Mouse (Mus musculus) neural tube, embryonic 10.5 days (tissue): ENCODE data around the gene Pak6.
"Not testable (repeated sequence)": the region's sequence is repeated elsewhere in the genome, so short reads cannot be mapped to it uniquely, and the experiment has no call there.

Source experiments
- DNase-seq: peaks from one replicate; pipeline ENCODE4 v3.0.0-alpha.2; 2017; ENCODE audit warnings: low spot score; ENCODE audit errors: extremely low spot score

The Pak6 gene

GRCm38 (mm10) chr2:118662902-118663803, at the start of gene Pak6:
Gene Pak6, plus strand, starts transcription at chr2:118663303.
- DNase-seq = no peak

- no peak for DNase-seq
Observed at GRCm38 (mm10) chr2:118618013-118618412, 45.1 kb upstream of the Pak6 start.

GRCm38 (mm10) chr2:118620101-118620500, 43.0 kb upstream of the Pak6 start:
- DNase-seq = no peak

GRCm38 (mm10) chr2:118620608-118621007, 42.5 kb upstream of the Pak6 start:
- no peak for DNase-seq

GRCm38 (mm10) chr2:118629276-118629675, 33.8 kb upstream of the Pak6 start:
- no peak for DNase-seq

GRCm38 (mm10) chr2:118633441-118633840, 29.7 kb upstream of the Pak6 start:
- no peak for DNase-seq

GRCm38 (mm10) chr2:118637258-118637657, 25.8 kb upstream of the Pak6 start:
- DNase-seq = no peak

GRCm38 (mm10) chr2:118637888-118638526, 25.1 kb upstream of the Pak6 start:
- DNase-seq = peak; percentile 80

GRCm38 (mm10) chr2:118638686-118639085, 24.4 kb upstream of the Pak6 start:
- no peak for DNase-seq

GRCm38 (mm10) chr2:118641147-118641546, 22.0 kb upstream of the Pak6 start:
- DNase-seq = no peak

- no peak for DNase-seq
Observed at GRCm38 (mm10) chr2:118642431-118642830, 20.7 kb upstream of the Pak6 start.

- DNase-seq = no peak
Observed at GRCm38 (mm10) chr2:118642942-118643341, 20.2 kb upstream of the Pak6 start.

- DNase-seq = no peak
Observed at GRCm38 (mm10) chr2:118646665-118647064, 16.4 kb upstream of the Pak6 start.

- DNase-seq = not testable (repeated sequence)
Observed at GRCm38 (mm10) chr2:118650697-118651096, 12.4 kb upstream of the Pak6 start.

- no peak for DNase-seq
Observed at GRCm38 (mm10) chr2:118656688-118657281, 6.3 kb upstream of the Pak6 start.

GRCm38 (mm10) chr2:118658457-118658856, 4.6 kb upstream of the Pak6 start:
- DNase-seq = no peak

GRCm38 (mm10) chr2:118659077-118659476, 4.0 kb upstream of the Pak6 start:
- DNase-seq = no peak

GRCm38 (mm10) chr2:118659493-118659892, 3.6 kb upstream of the Pak6 start:
- no peak for DNase-seq

GRCm38 (mm10) chr2:118659998-118660452, 3.1 kb upstream of the Pak6 start:
- DNase-seq = peak; percentile 55

- DNase-seq = no peak
Observed at GRCm38 (mm10) chr2:118661891-118662290, 1.2 kb upstream of the Pak6 start.

GRCm38 (mm10) chr2:118663804-118664766, 982 bp downstream of the Pak6 start:
- DNase-seq = no peak
